Mouse (Mus musculus): ENCODE measurements around the gene Hmox1.

- no peak for TF ChIP-seq POU5F1 (IDR thresholded peaks at IDR 0.05; ENCODE audit: borderline replicate concordance, low read length)
- no peak for TF ChIP-seq CTCF (conservative IDR thresholded peaks at IDR 0.05; ENCODE audit: low read length)
- no peak for TF ChIP-seq NANOG (IDR thresholded peaks at IDR 0.05; ENCODE audit: borderline replicate concordance, low read length)
Measured at GRCm38 (mm10) chr8:75046303-75046702, 47.1 kb upstream of the Hmox1 start.

Data from E14TG2a.4 (cell line).